Mouse (Mus musculus) lung, adult 2 months (tissue): ENCODE results near the gene Lgr5.

Experiments
- CTCF ChIP-seq: fragments of 200-500 bp; IDR thresholded peaks from 2 replicates; pipeline ENCODE4 v1.5.1; 2011; ENCODE audit warnings: mild to moderate bottlenecking, low read length, control low read depth; ENCODE audit not compliant: insufficient read depth
- POLR2A ChIP-seq: fragments of 200-500 bp; IDR thresholded peaks from 2 replicates; pipeline ENCODE4 v1.6.1; 2011; ENCODE audit warnings: low read depth, mild to moderate bottlenecking, control low read depth, low read length, borderline replicate concordance; ENCODE audit errors: extremely low read depth

DNA sequence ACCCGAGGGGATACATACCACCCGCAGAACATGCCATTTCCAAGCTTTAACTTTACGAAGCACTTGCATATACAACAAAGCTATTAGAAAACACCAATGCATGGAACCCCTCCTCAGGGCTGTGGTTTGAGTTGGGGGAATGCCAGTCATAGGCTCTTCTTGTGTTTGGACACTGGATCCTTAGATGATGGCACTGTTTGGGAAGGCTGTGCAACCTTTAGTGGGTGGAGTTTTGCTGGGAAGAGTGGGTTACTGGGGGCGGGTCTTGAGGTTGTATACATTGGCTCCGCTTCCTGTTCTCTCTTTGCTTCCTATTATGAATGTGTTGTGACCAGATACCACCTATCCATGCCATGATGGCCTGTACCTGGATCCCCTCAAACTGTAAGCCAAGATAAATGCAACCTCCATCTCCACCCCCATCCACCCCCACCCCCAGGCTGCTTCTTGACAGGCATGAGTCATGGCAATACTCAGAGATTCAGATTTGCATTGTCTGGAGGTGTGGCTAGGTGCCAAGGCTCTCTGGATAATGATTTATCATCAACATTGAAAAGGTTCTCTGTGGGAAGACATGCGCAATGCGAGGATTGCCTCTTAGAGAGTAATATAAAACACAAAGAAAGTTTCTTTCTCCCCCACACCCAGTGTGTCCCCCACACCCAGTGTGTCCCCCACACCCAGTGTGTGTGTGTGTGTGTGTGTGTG, 95.6 kb downstream of the Lgr5 start:
- TF ChIP-seq CTCF: no peak
- no peak for TF ChIP-seq POLR2A
